Mouse (Mus musculus) thymus, adult 2 months (tissue): ENCODE results near the gene Pbx2.

Experiments used
- CTCF ChIP-seq: fragments of 200-500 bp; IDR thresholded peaks from 2 replicates; pipeline ENCODE4 v1.5.1; 2012; ENCODE audit warnings: mild to moderate bottlenecking, control low read depth, low read length, moderate library complexity, borderline replicate concordance; ENCODE audit not compliant: control insufficient read depth, poor library complexity, insufficient read depth; ENCODE audit errors: extremely low read depth
- POLR2A ChIP-seq: fragments of 200-500 bp; IDR thresholded peaks from 2 replicates; pipeline ENCODE4 v1.6.1; 2012; ENCODE audit warnings: mild to moderate bottlenecking, low read length, control low read depth, moderate library complexity; ENCODE audit not compliant: control insufficient read depth, poor library complexity, insufficient read depth; ENCODE audit errors: extremely low read depth

- no peak for TF ChIP-seq CTCF
- TF ChIP-seq POLR2A, result no peak
Observed at GRCm38 (mm10) chr17:34618999-34619398, 27.9 kb downstream of the Pbx2 start.
